Mouse (Mus musculus): ENCODE measurements around the gene Clic6.

Clic6 gene

GRCm38 (mm10) chr16:92523351-92523750 is 37.8 kb downstream of the Clic6 start:
- DNase-seq (ENCODE audit: extremely low spot score, low spot score), result no peak

GRCm38 (mm10) chr16:92524651-92525050 is 39.1 kb downstream of the Clic6 start:
- no peak for DNase-seq (ENCODE audit: extremely low spot score, low spot score)

- no peak for DNase-seq (ENCODE audit: extremely low spot score, low spot score)
Observed at GRCm38 (mm10) chr16:92525919-92526318, 40.4 kb downstream of the Clic6 start.

GRCm38 (mm10) chr16:92535258-92535657 is 49.7 kb downstream of the Clic6 start:
- DNase-seq (ENCODE audit: extremely low spot score, low spot score), result no peak

GRCm38 (mm10) chr16:92538356-92538755 is 52.8 kb downstream of the Clic6 start:
- DNase-seq (ENCODE audit: extremely low spot score, low spot score), result no peak

- DNase-seq (ENCODE audit: extremely low spot score, low spot score), result peak; percentile 28
Observed at GRCm38 (mm10) chr16:92544264-92544663, 58.7 kb downstream of the Clic6 start.

GRCm38 (mm10) chr16:92548651-92549050 is 63.1 kb downstream of the Clic6 start:
- DNase-seq (ENCODE audit: extremely low spot score, low spot score), result no peak

GRCm38 (mm10) chr16:92551266-92552105 is 66.0 kb downstream of the Clic6 start:
- DNase-seq (ENCODE audit: extremely low spot score, low spot score), result no peak

GRCm38 (mm10) chr16:92552106-92552382 is 66.5 kb downstream of the Clic6 start:
- DNase-seq (ENCODE audit: extremely low spot score, low spot score), result no peak

- no peak for DNase-seq (ENCODE audit: extremely low spot score, low spot score)
Observed at GRCm38 (mm10) chr16:92552858-92553257, 67.3 kb downstream of the Clic6 start.

GRCm38 (mm10) chr16:92555051-92555450 is 69.5 kb downstream of the Clic6 start:
- no peak for DNase-seq (ENCODE audit: extremely low spot score, low spot score)

- DNase-seq (ENCODE audit: extremely low spot score, low spot score), result no peak
Observed at GRCm38 (mm10) chr16:92565291-92565690, 79.8 kb downstream of the Clic6 start.

- peak; percentile 90 for DNase-seq (ENCODE audit: extremely low spot score, low spot score)
Observed at GRCm38 (mm10) chr16:92565708-92566107, 80.2 kb downstream of the Clic6 start.

- DNase-seq (ENCODE audit: extremely low spot score, low spot score), result no peak
Observed at GRCm38 (mm10) chr16:92566146-92566545, 80.6 kb downstream of the Clic6 start.

- DNase-seq (ENCODE audit: extremely low spot score, low spot score), result no peak
Observed at GRCm38 (mm10) chr16:92571246-92571645, 85.7 kb downstream of the Clic6 start.

GRCm38 (mm10) chr16:92573193-92573592 is 87.7 kb downstream of the Clic6 start:
- no peak for DNase-seq (ENCODE audit: extremely low spot score, low spot score)

GRCm38 (mm10) chr16:92575792-92576191 is 90.3 kb downstream of the Clic6 start:
- no peak for DNase-seq (ENCODE audit: extremely low spot score, low spot score)

GRCm38 (mm10) chr16:92577381-92577780 is 91.8 kb downstream of the Clic6 start:
- DNase-seq (ENCODE audit: extremely low spot score, low spot score), result no peak

- no peak for DNase-seq (ENCODE audit: extremely low spot score, low spot score)
Observed at GRCm38 (mm10) chr16:92578915-92579653, 93.5 kb downstream of the Clic6 start.

GRCm38 (mm10) chr16:92580981-92581380 is 95.4 kb downstream of the Clic6 start:
- DNase-seq (ENCODE audit: extremely low spot score, low spot score), result no peak

GRCm38 (mm10) chr16:92581767-92582166 is 96.2 kb downstream of the Clic6 start:
- no peak for DNase-seq (ENCODE audit: extremely low spot score, low spot score)

GRCm38 (mm10) chr16:92587836-92588235 is 102.3 kb downstream of the Clic6 start:
- no peak for DNase-seq (ENCODE audit: extremely low spot score, low spot score)
